Mouse (Mus musculus): ENCODE data around the gene Epb41. TPM values are rescaled to one million over a fixed set of nuclear protein-coding genes. Genes with fewer than 3 reads are reported as not detected.

Epb41 gene
- polyA plus RNA-seq, 1 experiment, result 29.3 TPM

DNA sequence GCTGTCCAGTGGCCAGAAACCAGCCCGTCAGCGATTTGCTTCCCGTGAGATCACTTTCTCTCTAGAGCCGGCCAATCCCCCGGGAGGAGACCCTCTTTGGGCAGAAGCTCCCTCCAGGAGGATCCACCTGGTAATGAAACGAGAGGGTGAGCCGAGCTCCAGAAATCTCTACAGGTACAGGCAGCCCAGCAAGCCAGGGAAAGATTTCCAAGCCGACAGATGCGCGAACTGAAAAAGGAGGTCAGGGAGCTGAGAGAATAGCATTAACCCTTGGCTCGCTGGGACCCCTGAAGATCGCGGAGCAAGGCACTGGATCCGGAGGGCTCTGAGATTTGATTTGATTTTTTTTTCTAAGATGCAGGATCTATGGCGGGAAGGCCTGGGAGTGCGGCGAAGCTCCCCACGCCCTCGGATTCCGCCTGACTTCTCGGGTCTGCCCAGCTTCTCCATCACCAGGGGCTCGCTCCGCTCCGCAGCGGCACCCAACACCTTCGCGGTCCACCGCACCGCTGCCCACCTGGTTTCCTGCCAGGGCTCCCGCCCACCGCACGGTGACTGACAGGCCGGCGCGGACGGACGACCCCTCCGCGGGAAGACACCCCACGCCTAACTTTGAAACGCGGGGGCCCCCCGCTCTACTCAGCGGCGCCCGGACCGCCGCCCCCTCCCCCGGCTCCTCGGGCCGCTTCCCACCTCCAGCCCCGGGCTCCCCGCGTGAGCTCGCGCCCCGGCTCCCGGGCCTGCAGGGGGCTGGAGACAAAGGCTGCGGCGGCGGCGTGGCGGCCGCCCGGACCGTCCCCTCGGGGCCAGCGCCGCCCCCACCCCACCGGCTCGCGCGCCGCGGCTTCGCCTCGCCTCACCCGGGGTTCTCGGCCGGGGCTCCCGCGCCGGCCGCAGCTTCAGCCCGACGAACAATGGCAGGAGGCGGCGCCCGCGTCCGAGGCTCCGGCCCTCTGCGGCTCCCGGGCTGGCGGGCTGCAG, 26.8 kb downstream of the Epb41 start:
- peak in 1 of 2 experiments; percentile 17 for DNase-seq (ENCODE audit: extremely low spot score in 1 of 2, low spot score in 1 of 2)

DNA sequence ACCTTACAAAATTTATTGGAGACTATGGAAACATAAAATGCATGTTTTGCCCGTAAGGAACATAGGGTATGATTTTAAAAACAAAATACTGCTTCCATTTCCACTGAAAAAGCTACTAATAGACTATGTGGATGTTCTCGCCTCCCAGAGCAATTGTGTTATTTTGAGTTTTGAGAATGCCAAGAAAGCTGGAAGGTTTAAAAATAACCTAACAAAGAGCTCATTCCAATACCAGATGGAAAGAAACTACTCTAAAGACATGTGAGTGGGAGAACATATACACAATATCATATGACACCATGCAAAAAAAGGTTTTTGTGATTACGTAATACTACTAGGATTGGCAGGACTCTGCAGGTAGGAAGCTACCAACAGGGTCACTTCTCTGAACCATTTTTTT, 31.4 kb downstream of the Epb41 start:
- DNase-seq (ENCODE audit: extremely low spot score in 1 of 2, low spot score in 1 of 2), result peak in 1 of 2 experiments; percentile 23

DNA sequence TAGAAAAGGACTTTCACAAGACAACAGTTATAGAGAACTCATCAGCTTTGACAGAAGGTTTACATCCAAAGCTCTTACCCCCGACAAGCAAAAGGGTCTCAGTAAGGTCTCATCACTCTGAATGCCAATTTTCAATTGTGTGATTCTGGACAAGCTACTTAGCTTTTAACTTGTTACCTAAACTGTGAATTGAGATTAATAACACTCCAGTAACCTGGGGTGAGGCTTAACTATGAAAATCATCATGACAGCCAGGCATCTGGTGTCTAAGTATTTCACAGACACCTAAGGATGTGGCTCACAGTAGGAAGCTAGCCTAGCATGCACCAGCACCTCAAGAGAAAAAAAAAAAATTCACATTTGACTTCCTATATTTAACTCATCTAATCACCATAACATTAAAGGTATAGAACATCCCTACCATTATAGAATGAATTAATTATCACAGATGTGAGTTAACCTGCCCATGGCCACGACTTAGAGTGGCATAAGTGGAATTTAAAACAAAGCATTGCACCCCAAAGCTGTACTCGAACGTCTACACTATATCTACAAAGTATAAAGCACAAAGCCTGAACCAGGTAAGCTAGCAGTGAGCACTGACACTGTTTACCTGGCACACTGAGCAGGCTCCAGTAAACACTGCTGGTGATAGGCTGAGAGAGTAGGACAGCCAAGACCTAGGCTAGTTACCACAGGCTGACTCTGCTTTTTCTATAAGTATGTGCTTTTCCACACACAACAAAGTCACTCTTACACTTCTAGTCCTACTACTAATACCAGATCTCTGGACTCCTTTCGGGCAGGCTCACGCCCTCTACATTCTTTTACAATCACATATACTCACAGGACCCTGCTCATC, 33.4 kb downstream of the Epb41 start:
- no peak for DNase-seq (ENCODE audit: extremely low spot score in 1 of 2, low spot score in 1 of 2)

DNA sequence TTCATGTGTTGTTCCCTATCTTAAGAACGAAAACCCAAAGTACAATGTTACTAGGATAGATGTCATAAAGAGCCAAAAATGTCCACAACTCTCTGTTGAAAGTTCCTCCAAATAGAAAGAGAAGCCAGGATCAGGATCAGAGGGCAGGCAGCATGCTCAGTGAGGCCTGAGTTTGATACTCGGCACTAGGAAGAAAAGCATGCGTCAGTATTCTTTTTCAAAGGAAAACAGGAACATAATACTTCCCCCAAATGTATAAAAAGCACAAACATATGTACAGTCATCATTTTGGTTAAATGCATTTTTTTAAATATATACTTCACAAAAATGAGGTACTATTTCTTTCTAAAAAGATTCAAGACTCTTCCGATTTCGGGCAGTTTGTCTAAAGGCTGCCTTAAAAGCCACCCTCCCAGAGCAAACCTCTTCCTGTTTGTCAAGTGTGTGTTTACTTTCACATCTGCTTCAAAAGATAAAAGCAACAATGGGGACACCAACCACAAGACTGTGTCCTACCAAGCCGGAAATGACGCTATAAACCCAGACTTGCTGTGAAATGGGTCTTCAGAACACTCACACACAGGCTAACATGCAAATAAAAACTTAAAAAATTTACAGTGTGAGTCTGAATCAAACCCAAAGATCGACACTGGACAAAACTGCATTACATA, 35.0 kb downstream of the Epb41 start:
- DNase-seq (ENCODE audit: extremely low spot score in 1 of 2, low spot score in 1 of 2), result no peak

DNA sequence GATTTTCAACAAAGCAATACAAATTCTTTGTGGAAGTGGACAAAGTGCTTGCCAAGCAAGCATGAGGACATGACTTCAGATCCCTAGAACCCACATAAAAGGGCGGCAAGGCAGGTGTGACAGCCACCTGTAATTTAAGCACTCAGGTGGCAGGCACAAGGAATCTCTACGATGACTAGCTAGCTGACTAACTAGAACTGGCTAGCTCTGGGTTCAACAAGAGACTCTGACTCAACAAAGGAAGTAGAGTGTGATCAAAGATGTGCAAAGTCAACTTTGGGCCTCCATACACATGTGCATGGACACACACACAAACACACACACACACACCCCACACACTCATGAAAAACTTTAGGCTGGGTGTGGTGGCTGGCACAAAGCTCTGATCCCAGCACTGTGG, 35.6 kb downstream of the Epb41 start:
- no peak for DNase-seq (ENCODE audit: extremely low spot score in 1 of 2, low spot score in 1 of 2)

DNA sequence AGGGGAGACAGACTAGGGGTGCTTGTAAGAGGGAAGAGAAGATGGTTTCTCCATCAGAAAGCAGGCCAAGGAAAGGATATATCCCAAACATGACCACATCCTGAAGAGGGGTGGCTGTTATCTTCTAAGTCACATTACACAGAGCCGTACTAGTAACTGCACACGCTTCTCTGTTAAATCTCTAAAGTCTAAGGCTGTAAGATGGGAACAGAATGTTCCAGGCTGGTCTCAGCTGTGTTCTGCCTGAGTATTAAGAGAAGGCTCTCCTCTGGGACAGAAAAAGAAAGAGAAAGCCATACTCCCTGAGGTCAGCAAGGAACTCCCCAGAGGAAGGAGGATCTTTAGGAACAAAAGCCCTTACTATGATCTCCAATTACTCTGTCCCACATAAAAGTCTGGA, 36.3 kb downstream of the Epb41 start:
- no peak for DNase-seq (ENCODE audit: extremely low spot score in 1 of 2, low spot score in 1 of 2)

DNA sequence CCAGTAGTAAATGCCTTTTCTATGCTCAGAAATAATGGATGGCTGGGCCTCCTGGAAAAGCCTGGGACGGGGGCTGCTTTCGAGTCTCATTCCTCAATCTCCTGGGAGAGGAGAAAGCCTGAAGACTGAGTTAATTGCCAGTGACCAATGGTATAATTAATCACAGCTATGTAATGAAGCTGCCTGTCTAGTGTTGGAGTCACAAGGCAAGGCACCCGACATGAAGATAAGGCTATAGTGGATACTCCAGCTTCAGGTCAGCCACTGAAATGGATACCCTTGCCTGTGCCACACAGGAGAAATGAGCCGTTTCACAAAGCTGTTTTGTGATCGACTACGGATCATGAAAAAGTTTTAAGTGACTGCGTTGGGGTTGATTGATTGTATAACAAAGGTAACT, 37.1 kb downstream of the Epb41 start:
- no peak for DNase-seq (ENCODE audit: extremely low spot score in 1 of 2, low spot score in 1 of 2)

DNA sequence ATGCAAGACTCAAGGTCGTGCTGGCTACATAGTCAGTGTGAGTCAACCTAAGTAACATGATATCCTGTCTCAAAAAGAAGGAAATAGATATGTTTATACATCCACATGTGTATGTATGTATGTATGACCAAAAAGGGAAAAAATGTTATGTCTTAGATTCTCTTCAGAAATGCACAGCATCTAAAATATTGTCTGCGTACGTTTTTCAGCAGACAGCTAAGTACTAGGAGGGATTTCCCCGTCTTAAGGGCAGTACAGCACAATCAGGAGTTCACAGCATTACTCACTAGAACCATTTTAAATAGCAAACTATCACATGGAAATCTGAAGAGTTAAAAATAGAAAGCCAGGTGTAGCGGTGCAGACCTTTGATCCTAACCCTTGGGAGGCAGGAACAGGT, 38.0 kb downstream of the Epb41 start:
- DNase-seq (ENCODE audit: extremely low spot score in 1 of 2, low spot score in 1 of 2), result no peak

DNA sequence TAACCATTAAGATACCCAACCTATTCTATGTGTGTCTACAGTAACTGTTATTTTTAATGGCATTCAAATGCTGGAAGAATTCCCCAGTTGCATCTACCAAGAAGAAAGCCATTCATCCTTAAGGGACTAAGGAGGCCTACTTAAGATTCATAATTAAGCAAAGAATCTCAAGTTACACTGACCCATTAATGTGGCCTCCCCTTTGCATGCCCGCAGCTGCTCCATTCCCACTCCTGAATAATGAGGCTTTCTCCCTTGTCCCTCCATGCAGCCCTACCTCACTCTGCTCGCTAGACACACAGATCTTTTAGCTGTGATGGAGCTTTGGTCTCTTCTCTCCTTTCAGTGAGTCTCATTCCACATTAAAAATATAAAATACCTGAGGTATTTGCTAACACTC, 40.9 kb downstream of the Epb41 start:
- no peak for DNase-seq (ENCODE audit: extremely low spot score in 1 of 2, low spot score in 1 of 2)

DNA sequence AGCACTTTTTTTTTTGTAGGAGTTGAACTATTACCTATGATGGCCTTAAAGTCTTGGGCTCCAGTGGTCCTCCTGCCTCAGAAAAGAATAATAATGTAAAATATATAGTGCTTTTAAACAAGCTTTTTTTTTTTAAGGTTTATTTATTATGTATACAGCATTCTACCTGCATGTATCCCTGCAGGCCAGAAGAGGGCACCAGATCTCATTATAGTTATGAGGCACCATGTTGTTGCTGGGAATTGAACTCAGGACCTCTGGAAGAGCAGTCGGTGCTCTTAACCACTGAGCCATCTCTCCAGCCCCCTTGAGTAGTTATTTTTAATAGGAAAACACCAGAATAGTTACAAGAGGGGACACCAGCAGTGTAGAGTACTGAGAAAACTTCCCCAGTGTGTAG, 41.9 kb downstream of the Epb41 start:
- no peak for DNase-seq (ENCODE audit: extremely low spot score in 1 of 2, low spot score in 1 of 2)

DNA sequence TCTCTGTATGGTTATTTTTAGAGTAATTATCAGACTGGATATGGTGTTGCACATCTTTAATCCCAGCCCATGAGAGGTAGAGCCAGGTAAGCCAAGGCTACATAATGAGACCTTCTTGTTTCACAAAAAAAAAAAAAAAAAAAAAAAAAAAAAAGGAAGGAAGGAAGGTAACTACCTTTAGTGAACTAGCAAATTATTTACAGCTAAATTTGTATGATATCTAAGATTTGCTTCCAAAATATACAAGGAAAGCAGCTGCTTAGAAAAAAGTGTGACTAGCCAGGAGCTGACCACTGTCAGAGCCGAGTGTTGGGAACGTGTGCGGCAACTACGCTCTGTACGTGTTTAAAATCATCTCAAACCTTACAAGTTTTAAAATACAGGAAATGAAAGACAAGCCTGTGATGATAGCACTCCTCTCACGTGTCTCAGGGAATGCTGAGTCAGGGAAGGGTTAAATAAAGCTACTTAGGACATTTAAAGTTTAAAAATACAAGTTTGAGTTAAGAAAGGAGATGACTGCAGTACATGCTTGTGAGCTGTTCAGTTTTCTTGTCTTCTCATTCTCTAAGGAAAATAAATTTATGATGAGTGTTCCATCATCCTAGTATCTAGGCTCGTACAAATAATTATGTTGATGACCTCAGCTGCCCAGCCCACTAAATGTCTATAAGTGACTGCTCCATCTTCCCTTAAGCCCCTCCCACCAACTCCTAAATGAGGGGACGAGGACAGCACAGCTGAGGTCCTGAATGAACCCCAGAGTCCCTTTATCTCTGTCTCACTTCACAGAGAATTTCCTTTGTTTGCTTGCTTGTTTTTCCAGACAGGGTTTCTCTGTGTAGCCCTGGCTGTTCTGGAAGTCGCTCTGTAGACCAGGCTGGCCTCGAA, 45.0 kb downstream of the Epb41 start:
- no peak for DNase-seq (ENCODE audit: extremely low spot score in 1 of 2, low spot score in 1 of 2)

DNA sequence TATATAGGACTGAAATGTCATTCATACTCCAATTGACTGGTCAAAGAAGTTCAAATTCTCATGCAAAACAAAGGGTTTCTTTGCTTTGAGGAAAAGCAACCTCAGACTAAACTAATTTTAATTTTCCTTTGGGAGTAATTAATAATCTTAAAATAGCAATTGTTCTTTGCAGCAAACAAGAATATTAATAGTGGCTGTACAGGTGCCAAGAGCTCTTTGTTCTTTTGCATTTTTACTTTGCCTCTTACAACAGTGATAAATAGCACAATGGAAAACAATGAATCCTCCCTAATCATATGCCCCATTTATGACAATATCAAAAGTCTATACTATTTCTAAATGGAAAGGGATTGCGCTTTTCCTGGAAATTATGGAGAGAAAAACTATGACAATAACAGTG, 47.3 kb downstream of the Epb41 start:
- no peak for DNase-seq (ENCODE audit: extremely low spot score in 1 of 2, low spot score in 1 of 2)

DNA sequence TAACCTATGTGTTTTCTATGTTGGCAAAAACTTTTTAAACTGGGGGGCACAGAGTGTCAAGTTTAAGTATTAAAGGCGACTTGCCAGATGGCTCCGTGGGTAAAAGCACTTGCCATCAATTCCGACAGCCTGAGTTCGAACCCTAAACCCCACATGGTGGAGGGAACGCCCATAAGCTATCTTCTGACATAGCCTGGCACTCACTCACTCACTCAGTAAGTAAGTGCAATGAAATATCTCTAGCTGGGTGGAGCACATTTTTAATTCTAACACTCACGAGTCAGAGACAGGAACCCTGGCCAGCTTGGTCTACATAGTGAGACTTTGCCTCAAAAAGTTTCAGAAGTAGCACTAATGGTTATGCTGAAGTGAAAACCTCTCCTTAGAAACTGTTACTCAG, 48.0 kb downstream of the Epb41 start:
- DNase-seq (ENCODE audit: extremely low spot score in 1 of 2, low spot score in 1 of 2), result no peak

DNA sequence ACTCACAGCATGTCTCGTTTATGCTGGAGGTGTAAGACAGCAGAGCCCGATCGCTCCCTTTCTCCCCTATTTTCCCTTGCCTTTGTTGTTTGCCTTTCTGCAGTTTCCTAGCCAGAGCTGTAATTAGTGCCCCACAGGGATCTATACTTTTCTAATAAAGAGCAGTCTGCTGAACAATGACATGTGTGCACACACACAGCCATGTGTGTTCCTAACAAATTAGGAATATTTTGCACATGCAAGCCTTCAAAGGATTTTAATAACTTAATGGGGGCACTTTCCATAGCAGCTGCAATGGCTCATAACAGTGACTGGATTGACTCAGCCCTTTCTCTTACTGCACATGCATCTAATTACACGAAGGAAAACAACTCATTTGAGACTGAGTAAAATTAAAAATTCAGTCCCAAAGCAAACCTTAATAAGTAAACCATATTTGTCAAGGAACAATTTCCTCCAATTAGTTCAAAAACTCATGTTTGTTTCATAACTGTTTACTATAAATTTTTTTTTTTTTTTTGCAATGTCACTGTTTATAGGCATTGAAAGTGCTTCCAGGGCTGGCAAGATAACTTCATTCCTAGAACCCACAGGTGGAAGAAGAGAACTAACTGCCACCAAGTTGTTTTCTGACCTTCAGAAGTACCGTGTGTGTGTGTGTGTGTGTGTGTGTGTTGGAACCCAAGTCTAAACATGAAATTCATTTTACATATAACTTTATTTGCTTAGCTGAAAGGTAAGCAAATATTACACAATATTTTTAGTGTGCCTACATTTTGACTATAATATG, 49.2 kb downstream of the Epb41 start:
- no peak for DNase-seq (ENCODE audit: extremely low spot score in 1 of 2, low spot score in 1 of 2)

DNA sequence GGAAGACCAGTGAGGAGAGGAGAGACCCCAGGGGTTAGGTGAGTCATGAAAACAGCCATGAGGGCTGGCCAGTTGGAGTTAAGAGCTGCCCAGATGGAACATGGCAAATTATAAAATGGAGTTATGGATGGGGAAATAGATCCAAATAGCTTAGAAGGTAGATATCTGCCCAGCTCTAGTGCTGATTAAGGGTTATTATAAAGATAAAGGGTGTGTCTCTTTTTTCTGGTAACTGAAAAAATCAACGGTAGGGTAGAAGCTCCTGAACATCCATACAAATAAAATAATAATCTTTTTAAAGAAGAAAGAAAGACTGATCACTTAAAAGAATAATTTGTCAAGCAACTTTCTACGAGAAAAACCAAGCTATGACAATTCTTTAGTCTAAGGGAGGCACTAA, 49.9 kb downstream of the Epb41 start:
- no peak for DNase-seq (ENCODE audit: extremely low spot score in 1 of 2, low spot score in 1 of 2)

DNA sequence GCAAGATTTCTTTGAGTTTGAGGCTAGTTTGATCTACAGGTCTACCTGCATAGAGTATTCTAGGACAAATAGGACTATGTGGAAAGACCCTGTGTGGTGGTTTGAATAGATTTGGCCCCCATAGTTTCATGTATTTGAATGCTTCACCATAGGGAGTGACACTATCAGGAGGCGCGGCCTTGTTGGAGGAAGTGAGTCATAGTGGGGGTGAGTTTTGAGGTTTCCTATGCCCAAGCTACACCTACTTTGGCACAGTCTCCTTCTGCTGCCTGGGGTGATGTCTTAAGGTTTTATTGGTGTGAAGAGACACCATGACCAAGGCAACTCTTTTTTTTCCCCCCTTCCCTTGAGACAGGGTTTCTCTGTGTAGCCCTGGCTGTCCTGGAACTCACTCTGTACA, 51.3 kb downstream of the Epb41 start:
- no peak for DNase-seq (ENCODE audit: extremely low spot score in 1 of 2, low spot score in 1 of 2)

DNA sequence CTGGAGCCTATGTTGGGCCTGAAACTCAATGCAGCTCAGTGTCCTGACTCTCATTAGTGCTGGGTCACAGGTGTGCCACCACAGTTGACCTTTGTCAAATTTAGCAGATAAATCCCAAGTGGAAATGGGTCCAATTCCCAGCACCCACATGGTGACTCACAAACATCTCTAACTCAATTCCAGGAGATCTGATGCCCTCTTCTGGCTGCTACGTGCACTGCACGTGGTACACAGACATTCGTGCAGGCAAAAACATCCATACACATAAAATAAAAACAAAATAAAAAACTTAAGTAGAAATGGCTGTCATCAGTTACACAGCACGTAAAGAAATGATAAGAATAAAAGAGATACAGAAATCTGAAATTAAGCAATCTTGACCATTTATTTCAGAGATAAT, 52.5 kb downstream of the Epb41 start:
- DNase-seq (ENCODE audit: extremely low spot score in 1 of 2, low spot score in 1 of 2), result no peak

DNA sequence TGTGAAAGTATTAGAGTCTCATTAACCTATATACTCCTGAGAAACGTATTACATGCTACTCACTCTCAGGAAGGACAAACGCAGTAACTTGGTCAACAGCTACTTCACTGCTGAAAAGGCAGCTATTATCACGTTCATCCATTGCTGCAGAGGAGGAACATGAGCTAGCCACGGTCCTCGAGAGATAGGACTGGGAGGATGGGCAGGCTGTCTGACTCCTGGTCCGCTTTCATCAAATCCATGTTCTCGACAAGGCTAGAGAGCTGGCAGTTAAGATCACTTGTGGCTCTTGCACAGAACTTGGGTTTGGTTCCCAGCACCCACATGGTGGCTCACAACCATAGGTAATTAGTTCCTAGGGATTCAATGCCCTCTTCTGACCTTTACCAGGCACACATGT, 53.2 kb downstream of the Epb41 start:
- DNase-seq (ENCODE audit: extremely low spot score in 1 of 2, low spot score in 1 of 2), result no peak

DNA sequence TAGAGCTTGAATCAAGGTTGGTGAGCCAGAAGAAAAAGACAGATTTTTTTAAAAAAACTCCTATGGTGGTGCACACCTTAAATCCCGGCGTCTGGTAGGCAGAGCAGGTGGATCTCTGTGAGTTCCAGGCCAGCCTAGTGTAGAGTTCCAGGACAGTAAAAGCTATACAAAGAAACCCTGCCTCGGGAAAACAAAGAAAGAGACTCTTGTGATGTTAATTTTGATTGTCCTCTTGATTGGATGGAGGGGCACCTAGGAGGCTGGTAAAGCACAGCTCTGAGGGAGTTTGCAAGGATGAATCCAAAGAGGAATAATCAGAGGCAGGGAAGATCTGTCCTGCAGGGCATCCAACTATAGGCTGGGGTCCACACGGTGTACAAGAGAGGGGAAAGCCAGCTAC, 56.6 kb downstream of the Epb41 start:
- DNase-seq (ENCODE audit: extremely low spot score in 1 of 2, low spot score in 1 of 2), result no peak

Data from frontal cortex, adult 2 months (tissue).